Mouse (Mus musculus) CH12F3 (cell line): ENCODE results near the gene Ncoa6.

ENCODE experiments used
- in situ Hi-C: fragments of 300-500 bp; cut with MboI; formaldehyde crosslinking; loops from 2 replicates; pipeline ENCODE4 v1.14.3; 2020; ENCODE audit warnings: low sequenced_read_pairs

Ncoa6 gene

DNA sequence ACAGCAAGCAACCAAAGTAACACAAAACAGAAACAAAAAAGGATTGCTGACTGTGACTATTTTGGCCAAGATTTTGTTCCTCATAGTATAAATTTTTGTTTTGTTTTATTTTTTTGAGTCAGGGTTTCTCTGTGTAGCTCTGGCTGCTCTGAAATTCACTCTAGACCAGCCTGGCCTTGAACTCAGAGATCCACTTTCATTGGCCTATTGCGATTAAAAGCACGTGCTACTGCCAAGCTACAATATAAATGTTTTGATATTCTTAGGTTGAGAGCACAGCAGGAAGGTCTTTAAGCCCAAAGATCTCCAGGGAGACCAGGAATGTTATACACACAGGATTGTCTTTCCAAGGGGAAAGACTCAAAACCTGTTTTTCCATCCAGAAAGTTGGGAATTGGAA is 30.2 kb downstream of the Ncoa6 start:
- in situ Hi-C loops: no loop called here

- in situ Hi-C loops: no loop called here
Observed at GRCm38 (mm10) chr2:155442916-155443315, 30.8 kb downstream of the Ncoa6 start.

GRCm38 (mm10) chr2:155436445-155436844 is 37.2 kb downstream of the Ncoa6 start:
- in situ Hi-C loops: no loop called here

GRCm38 (mm10) chr2:155420911-155421310 is 52.8 kb downstream of the Ncoa6 start:
- in situ Hi-C loops: no loop called here

DNA sequence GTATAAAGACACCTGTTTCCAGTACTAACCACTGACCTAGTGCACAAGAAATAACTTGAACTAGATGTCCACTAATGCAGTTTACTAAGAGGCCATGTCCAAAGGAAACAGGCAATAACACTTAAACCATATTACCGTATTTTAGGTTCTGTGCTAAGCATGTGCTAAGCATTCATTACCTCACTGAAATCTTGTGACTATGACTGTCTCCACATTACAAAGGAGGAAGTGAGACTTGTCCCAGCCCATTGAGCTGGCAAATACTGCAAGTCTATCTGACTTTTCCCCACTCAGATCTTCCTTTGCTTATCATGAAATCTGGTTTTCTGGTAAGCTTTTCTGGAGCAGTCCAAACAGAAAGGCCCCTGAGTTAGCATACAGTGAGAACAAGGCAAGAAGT is 69.1 kb downstream of the Ncoa6 start:
- in situ Hi-C loops: no loop called here

GRCm38 (mm10) chr2:155401926-155402325 is 71.8 kb downstream of the Ncoa6 start:
- in situ Hi-C loops: no loop called here

- in situ Hi-C loops: no loop called here
Observed at GRCm38 (mm10) chr2:155400276-155400675, 73.4 kb downstream of the Ncoa6 start.

GRCm38 (mm10) chr2:155394586-155394985 is 79.1 kb downstream of the Ncoa6 start:
- in situ Hi-C loops: no loop called here

DNA sequence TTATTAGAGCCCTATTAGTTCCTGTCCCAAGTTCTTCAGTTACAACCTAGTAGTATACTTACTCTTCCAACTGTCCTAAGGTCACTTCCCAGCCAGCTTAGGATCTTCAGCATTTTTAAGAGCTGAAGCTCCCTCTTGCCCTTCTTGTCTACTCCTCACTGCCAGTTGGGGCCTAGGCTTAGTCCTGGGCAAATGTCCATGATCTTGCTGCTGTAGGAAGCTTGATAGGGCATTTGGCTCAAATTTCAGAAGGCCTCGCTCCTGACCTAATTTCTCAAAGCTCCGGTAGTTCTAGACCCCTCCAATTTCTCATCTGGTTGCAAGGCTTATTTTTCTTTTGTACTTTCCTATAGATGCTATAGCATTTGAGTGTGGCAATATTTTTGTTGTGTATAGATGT is 85.1 kb downstream of the Ncoa6 start:
- in situ Hi-C loops: no loop called here

- in situ Hi-C loops: no loop called here
Observed at GRCm38 (mm10) chr2:155387052-155387451, 86.6 kb downstream of the Ncoa6 start.

GRCm38 (mm10) chr2:155386534-155386899 is 87.2 kb downstream of the Ncoa6 start:
- in situ Hi-C loops: no loop called here

DNA sequence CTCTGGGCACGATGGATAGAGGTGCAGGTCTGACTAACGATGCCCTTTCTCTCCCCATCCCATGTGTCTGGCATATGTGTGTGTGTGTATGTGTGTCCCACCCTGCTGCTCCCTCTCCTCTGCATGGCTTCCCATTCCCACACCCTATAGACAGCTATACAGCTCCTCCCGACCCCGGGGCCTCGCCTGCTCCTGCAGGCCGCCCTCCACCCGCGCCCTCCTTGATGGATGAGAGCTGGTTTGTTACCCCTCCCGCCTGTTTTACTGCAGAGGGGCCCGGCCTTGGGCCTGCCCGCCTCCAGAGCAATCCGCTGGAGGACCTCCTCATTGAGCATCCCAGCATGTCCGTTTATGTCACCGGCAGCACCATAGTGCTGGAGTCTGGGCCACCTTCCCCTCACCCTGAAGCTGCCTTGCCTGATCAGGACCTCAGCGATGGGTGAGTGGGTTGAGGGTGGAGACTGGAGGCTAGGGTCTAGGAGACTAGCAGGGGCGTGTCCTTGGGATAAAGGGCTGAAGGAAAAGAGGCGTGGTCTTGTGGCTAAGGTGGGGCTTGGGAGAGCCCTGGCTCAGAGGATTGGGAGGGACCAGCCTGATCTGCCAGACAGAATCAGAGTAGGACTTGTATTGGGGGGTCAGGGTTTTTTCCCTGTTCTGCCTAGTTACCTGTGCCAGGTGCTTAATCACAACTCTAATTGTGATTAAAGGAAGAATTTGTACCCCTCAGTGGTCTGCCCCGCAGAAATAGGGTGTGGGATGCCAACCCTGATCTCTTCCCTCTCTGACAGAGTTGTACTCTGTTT is 87.8 kb downstream of the Ncoa6 start:
- in situ Hi-C loops: no loop called here

GRCm38 (mm10) chr2:155385090-155385489 is 88.6 kb downstream of the Ncoa6 start:
- in situ Hi-C loops: no loop called here

- in situ Hi-C loops: no loop called here
Observed at GRCm38 (mm10) chr2:155382791-155383438, 90.8 kb downstream of the Ncoa6 start.

DNA sequence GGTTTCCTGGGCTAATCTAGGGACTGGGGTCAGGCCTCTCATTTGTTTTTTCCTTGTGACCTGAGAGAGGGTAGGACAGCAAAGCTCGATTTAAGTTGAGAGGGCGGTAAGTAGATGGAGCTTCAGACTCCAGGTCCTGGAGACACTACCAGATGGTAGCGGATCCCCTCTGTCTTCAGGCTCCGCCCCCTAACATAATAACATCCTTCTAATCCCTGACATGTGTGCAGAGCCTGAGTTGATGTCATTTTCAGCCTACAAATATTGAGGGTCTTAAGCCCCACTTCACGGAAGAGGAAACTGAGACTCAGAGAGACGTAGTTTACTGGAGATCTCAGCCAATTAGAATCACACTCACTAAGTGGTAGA is 91.4 kb downstream of the Ncoa6 start:
- in situ Hi-C loops: no loop called here

GRCm38 (mm10) chr2:155381643-155382331 is 91.9 kb downstream of the Ncoa6 start:
- in situ Hi-C loops: no loop called here

GRCm38 (mm10) chr2:155381060-155381437 is 92.6 kb downstream of the Ncoa6 start:
- in situ Hi-C loops: no loop called here

DNA sequence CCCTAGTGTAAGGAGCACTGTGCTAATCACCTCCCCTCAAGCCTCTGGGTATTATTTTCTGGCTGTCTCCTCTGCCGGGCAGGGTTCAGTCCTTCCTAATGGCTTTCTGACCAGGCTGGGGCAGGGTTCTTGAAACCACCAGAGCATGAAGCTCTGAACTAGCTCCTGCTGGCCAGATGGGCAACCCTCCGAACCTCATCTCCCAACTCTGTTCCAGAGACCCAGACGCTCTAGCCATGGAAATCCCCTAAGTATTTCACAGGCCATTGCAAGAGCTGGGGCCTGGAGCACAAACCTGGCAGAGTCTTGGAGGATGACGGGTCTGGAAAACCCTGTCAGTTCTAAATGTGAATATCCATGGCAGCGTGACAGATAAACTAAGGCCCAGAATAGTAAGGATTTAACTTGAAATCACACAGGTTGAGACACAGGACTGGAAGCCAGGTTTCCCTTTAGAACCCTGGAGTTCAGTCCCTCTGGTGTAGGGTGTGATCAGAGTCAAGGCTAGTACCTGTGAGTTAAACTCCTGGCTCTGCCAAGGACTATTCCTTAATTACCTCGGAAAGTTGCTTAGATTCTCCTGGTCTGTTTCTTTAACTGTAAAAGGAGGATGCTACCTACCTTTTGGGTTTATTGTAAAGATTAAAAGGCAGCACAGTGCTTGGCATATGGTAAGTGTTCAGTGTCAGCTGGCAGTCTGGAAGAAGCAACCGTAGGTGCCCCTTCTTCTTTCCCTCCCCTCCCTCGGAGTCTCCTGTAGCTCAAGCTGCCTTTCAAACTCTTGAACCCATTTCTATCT is 93.2 kb downstream of the Ncoa6 start, which contains the start of gene Trp53inp2:
Gene Trp53inp2, plus strand, starts transcription at position 799 of the 799 bp plus-strand sequence.
- in situ Hi-C loops: no loop called here

- in situ Hi-C loops: no loop called here
Observed at GRCm38 (mm10) chr2:155376191-155376590, 97.5 kb downstream of the Ncoa6 start.

- in situ Hi-C loops: no loop called here
Observed at GRCm38 (mm10) chr2:155374521-155374920, 99.2 kb downstream of the Ncoa6 start.

DNA sequence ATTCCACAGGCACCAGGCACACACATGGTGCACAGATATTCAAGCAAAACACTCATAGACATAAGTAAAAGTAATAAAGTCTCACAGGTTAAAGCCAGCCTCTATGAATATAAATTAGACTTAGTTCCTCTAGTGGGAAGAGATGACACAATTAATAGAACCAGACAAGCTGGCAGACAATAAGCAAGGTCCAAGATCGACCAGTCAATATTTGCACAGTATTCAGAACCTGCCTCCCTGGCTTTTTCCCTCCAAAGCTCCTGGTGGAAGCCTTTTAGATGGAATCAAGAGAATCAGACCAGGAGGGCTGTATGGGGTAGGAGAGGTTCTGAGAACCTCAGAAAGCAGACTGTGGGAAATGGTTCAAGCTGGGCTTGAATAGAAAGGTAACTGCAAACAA is 99.8 kb downstream of the Ncoa6 start:
- in situ Hi-C loops: no loop called here
